Mouse (Mus musculus): Measurements from ENCODE around the gene Foxg1.

GRCm38 (mm10) chr12:49392041-49392390 is 9.6 kb downstream of the Foxg1 start:
- TF ChIP-seq CTCF (IDR thresholded peaks at IDR 0.05; ENCODE audit: borderline replicate concordance, control insufficient read depth, extremely low read depth, insufficient read depth, low read length, poor library complexity), result no peak
- no peak for TF ChIP-seq POLR2A (IDR thresholded peaks at IDR 0.05; ENCODE audit: control insufficient read depth, extremely low read depth, insufficient read depth, low read length, poor library complexity)

Data from thymus, adult 2 months (tissue).